Mouse (Mus musculus) CH12.LX (cell line): ENCODE data around the gene Mpo. TPM values are rescaled to one million over a fixed set of nuclear protein-coding genes. Genes with fewer than 3 reads are reported as not detected.
A peak's percentile ranks its signal among the peaks of the same experiment; 100 is the strongest.

Experiments used
- DNase-seq: peaks from one replicate; pipeline ENCODE4 v3.0.0-alpha.2; 2013; ENCODE audit errors: extremely low read depth
- H3K27ac ChIP-seq: 2 replicates; pipeline ENCODE4 v1.5.1; 2012; ENCODE audit warnings: low read depth, mild to moderate bottlenecking, control low read depth, moderate library complexity; ENCODE audit not compliant: insufficient read depth
- H3K27me3 ChIP-seq: replicated peaks from 2 replicates; pipeline ENCODE3; 2012; ENCODE audit warnings: inconsistent platforms
- H3K36me3 ChIP-seq, 2 experiments: replicated peaks in 1 of 2; 2 replicates each; pipeline versions ENCODE3 to v1.6.1; 2012; ENCODE audit warnings: inconsistent platforms in 1 of 2, low read length in 1 of 2, mild to moderate bottlenecking in 1 of 2, mixed read lengths in 1 of 2, moderate library complexity in 1 of 2; ENCODE audit not compliant: control insufficient read depth in 1 of 2, insufficient read depth in 1 of 2
- H3K4me1 ChIP-seq, 2 experiments: 2 replicates each; pipeline ENCODE4 v1.6.1; 2012; ENCODE audit warnings: inconsistent platforms in 1 of 2, moderate library complexity in 1 of 2; ENCODE audit not compliant: insufficient read depth in 2 of 2, control insufficient read depth in 1 of 2
- H3K4me2 ChIP-seq: 2 replicates; pipeline ENCODE4 v1.6.1; 2012; ENCODE audit warnings: low read depth, mild to moderate bottlenecking, control low read depth; ENCODE audit not compliant: poor library complexity, insufficient read depth, severe bottlenecking
- H3K4me3 ChIP-seq, 3 experiments: fragments of 150-350 bp in 1 of 3; sonication (generic) in 1 of 3; replicated peaks in 1 of 3; 2 replicates each; pipeline versions ENCODE3 to v1.5.1; 2011 to 2012; ENCODE audit warnings: low read depth in 2 of 3, low read length in 2 of 3, mild to moderate bottlenecking in 2 of 3, moderate library complexity in 2 of 3, control low read depth in 1 of 3, improper control_type of control experiment in 1 of 3, inconsistent platforms in 1 of 3, mixed read lengths in 1 of 3; ENCODE audit not compliant: poor library complexity in 1 of 3
- H3K79me2 ChIP-seq: replicated peaks from 2 replicates; pipeline ENCODE4 v1.6.1; 2012; ENCODE audit warnings: mild to moderate bottlenecking, moderate library complexity; ENCODE audit not compliant: control insufficient read depth, poor library complexity, insufficient read depth, severe bottlenecking; ENCODE audit errors: extremely low read depth
- H3K9ac ChIP-seq: 2 replicates; pipeline ENCODE4 v1.6.1; 2012; ENCODE audit warnings: low read depth, mild to moderate bottlenecking, control low read depth, moderate library complexity; ENCODE audit not compliant: insufficient read depth
- H3K9me3 ChIP-seq: replicated peaks from 2 replicates; pipeline ENCODE3; 2012; ENCODE audit warnings: low read length, inconsistent platforms, mixed read lengths
- BHLHE40 ChIP-seq: IDR thresholded peaks from 2 replicates; pipeline ENCODE4 v1.6.1; 2011; ENCODE audit warnings: mild to moderate bottlenecking, low read depth, low read length, improper control_type of control experiment
- CHD1 ChIP-seq: IDR thresholded peaks from 2 replicates; pipeline ENCODE4 v1.6.1; 2012; ENCODE audit warnings: low read depth, low read length, improper control_type of control experiment, inconsistent platforms
- CTCF ChIP-seq, 2 experiments: IDR thresholded peaks in 1 of 2; conservative IDR thresholded peaks in 1 of 2; 2 replicates each; pipeline ENCODE4 v1.5.1; 2011 to 2012; ENCODE audit warnings: low read depth in 2 of 2, low read length in 2 of 2, improper control_type of control experiment in 1 of 2, inconsistent platforms in 1 of 2, mild to moderate bottlenecking in 1 of 2, moderate library complexity in 1 of 2
- E2F4 ChIP-seq: IDR thresholded peaks from 2 replicates; pipeline ENCODE4 v1.6.1; 2011; ENCODE audit warnings: low read depth, low read length, improper control_type of control experiment; ENCODE audit not compliant: insufficient replicate concordance
- ETS1 ChIP-seq: conservative IDR thresholded peaks from 2 replicates; pipeline ENCODE4 v1.6.1; 2012; ENCODE audit warnings: low read depth, mild to moderate bottlenecking, inconsistent platforms, low read length, improper control_type of control experiment, moderate library complexity
- GABPA ChIP-seq: IDR thresholded peaks from 2 replicates; pipeline ENCODE4 v1.6.1; 2012; ENCODE audit warnings: low read depth, low read length, improper control_type of control experiment, inconsistent platforms; ENCODE audit not compliant: insufficient replicate concordance
- HCFC1 ChIP-seq: IDR thresholded peaks from 2 replicates; pipeline ENCODE4 v1.6.1; 2012; ENCODE audit warnings: low read depth, mild to moderate bottlenecking, inconsistent platforms, low read length, improper control_type of control experiment
- IRF4 ChIP-seq: IDR thresholded peaks from 2 replicates; pipeline ENCODE4 v1.6.1; 2014; ENCODE audit warnings: low read depth, mild to moderate bottlenecking, inconsistent platforms, low read length, improper control_type of control experiment
- JUN ChIP-seq: IDR thresholded peaks from 2 replicates; pipeline ENCODE4 v1.6.1; 2011; ENCODE audit warnings: low read depth, mild to moderate bottlenecking, low read length, improper control_type of control experiment, moderate library complexity; ENCODE audit not compliant: insufficient read depth
- JUND ChIP-seq: conservative IDR thresholded peaks from 2 replicates; pipeline ENCODE4 v1.6.1; 2011; ENCODE audit warnings: low read depth, low read length, improper control_type of control experiment
- KAT2A ChIP-seq: IDR thresholded peaks from 2 replicates; pipeline ENCODE4 v1.6.1; 2012; ENCODE audit warnings: low read length, improper control_type of control experiment, inconsistent platforms; ENCODE audit not compliant: insufficient replicate concordance
- MAZ ChIP-seq: IDR thresholded peaks from 2 replicates; pipeline ENCODE4 v1.6.1; 2012; ENCODE audit warnings: low read depth, mild to moderate bottlenecking, inconsistent platforms, low read length, improper control_type of control experiment, moderate library complexity
- MXI1 ChIP-seq: IDR thresholded peaks from 2 replicates; pipeline ENCODE4 v1.6.1; 2011; ENCODE audit warnings: mild to moderate bottlenecking, low read depth, low read length, improper control_type of control experiment
- MYC ChIP-seq: IDR thresholded peaks from 2 replicates; pipeline ENCODE4 v1.6.1; 2011; ENCODE audit warnings: low read depth, mild to moderate bottlenecking, improper control_type of control experiment, low read length
- NELFE ChIP-seq: IDR thresholded peaks from 2 replicates; pipeline ENCODE4 v1.6.1; 2011; ENCODE audit warnings: low read depth, low read length, improper control_type of control experiment
- NRF1 ChIP-seq: IDR thresholded peaks from 2 replicates; pipeline ENCODE4 v1.6.1; 2014; ENCODE audit warnings: low read depth, mild to moderate bottlenecking, inconsistent platforms, low read length, improper control_type of control experiment, moderate library complexity
- POLR2A ChIP-seq: IDR thresholded peaks from 2 replicates; pipeline ENCODE4 v1.6.1; 2011; ENCODE audit warnings: low read depth, mild to moderate bottlenecking, improper control_type of control experiment, low read length
- POLR2AphosphoS2 ChIP-seq: IDR thresholded peaks from 2 replicates; pipeline ENCODE4 v1.6.1; 2011; ENCODE audit warnings: low read depth, low read length, improper control_type of control experiment
- RAD21 ChIP-seq: IDR thresholded peaks from 2 replicates; pipeline ENCODE4 v1.6.1; 2011; ENCODE audit warnings: low read depth, mild to moderate bottlenecking, low read length, improper control_type of control experiment, moderate library complexity
- SIN3A ChIP-seq: IDR thresholded peaks from 2 replicates; pipeline ENCODE4 v1.6.1; 2012; ENCODE audit warnings: low read length, improper control_type of control experiment, inconsistent platforms
- TBP ChIP-seq: conservative IDR thresholded peaks from 2 replicates; pipeline ENCODE4 v1.6.1; 2011; ENCODE audit warnings: low read depth, low read length, improper control_type of control experiment
- TCF12 ChIP-seq: IDR thresholded peaks from 2 replicates; pipeline ENCODE4 v1.6.1; 2014; ENCODE audit warnings: low read depth, mild to moderate bottlenecking, inconsistent platforms, low read length, improper control_type of control experiment
- UBTF ChIP-seq: IDR thresholded peaks from 2 replicates; pipeline ENCODE4 v1.6.1; 2012; ENCODE audit warnings: low read depth, mild to moderate bottlenecking, inconsistent platforms, low read length, improper control_type of control experiment, moderate library complexity
- USF1 ChIP-seq: IDR thresholded peaks from 2 replicates; pipeline ENCODE4 v1.6.1; 2014; ENCODE audit warnings: low read depth, mild to moderate bottlenecking, inconsistent platforms, low read length, improper control_type of control experiment
- USF2 ChIP-seq: conservative IDR thresholded peaks from 2 replicates; pipeline ENCODE4 v1.6.1; 2011; ENCODE audit warnings: low read depth, low read length, improper control_type of control experiment
- ZC3H11A ChIP-seq: IDR thresholded peaks from 2 replicates; pipeline ENCODE4 v1.6.1; 2012; ENCODE audit warnings: low read depth, mild to moderate bottlenecking, inconsistent platforms, low read length, improper control_type of control experiment
- ZKSCAN1 ChIP-seq: IDR thresholded peaks from 2 replicates; pipeline ENCODE4 v1.6.1; 2012; ENCODE audit warnings: low read depth, inconsistent platforms, low read length, improper control_type of control experiment, borderline replicate concordance
- ZMIZ1 ChIP-seq: IDR thresholded peaks from 2 replicates; pipeline ENCODE4 v1.6.1; 2012; ENCODE audit warnings: low read depth, mild to moderate bottlenecking, inconsistent platforms, low read length, improper control_type of control experiment
- dilution Hi-C: fragments of 300-500 bp; cut with MboI; formaldehyde crosslinking; loops from 2 replicates; pipeline ENCODE4 v1.14.3; 2020; ENCODE audit warnings: low sequenced_read_pairs; ENCODE audit not compliant: extremely low pct_unique_long_range_greater_than_20kb, extremely low pct_ligation_motif_present
- in situ Hi-C: fragments of 300-500 bp; cut with MboI; formaldehyde crosslinking; loops from 3 replicates; pipeline ENCODE4 v1.14.3; 2019; ENCODE audit warnings: low sequenced_read_pairs, low pct_ligation_motif_present, low pct_unique_long_range_greater_than_20kb, mixed read lengths
- polyA plus RNA-seq: library from polyadenylated mRNA; unstranded; fragments of >175 nt; gene quantifications from 2 replicates; pipeline ENCODE4 v1.2.1, GENCODE M21; 2012; ENCODE audit warnings: low read depth; ENCODE audit not compliant: insufficient read length
- total RNA-seq, 2 experiments: library from RNA; depleted of rRNA; stranded (reverse); fragments of 300-350 nt in 1 of 2; fragments of >200 nt in 1 of 2; gene quantifications; 2 replicates each; pipeline ENCODE4 v1.2.3; 2012 to 2014

The Mpo gene
- total and polyA plus RNA-seq, 3 experiments: not detected

DNA sequence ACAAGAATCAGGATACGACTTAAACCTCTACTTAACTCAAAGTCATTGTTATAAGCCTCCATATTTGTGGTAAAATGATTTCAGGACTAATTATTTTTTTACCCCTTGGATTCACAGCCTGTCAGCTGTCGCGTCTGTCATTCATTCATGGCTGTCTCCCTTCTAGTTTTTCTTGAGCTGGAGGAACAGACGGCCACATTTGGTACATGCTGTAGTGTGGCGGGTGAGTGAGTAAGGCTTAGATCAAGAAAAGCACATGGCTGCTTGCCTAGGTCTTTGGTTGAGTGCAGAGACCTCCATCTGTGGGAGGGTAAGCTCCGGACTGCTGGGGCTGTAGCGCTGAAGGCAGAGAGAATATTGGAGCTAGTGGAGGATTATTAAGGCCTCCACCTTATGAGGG lies 45.7 kb upstream of the Mpo start:
- Histone ChIP-seq H3K9ac (peak overlapping the region; percentile 61), H3K4me1 (peaks cover 33 to 81% of the 10 kb centered on the region in 2 experiments), H3K4me3 (peak overlapping the region in 2 of 3 experiments; percentile 30 to 51), H3K9me3 (no peaks in the 10 kb centered on the region), H3K27me3 (no peaks in the 10 kb centered on the region), H3K79me2 (0 out of 2 replicates have a peak, but pooled peaks cover 12% of the 10 kb centered on the region), H3K4me2 (peak overlapping the region; percentile 49; the same call in 1 of the 2 replicates), H3K36me3 (peaks cover 12 to 14% of the 10 kb centered on the region in 2 experiments), H3K27ac (peak overlapping the region; percentile 96)
- DNase-seq: peak; percentile 48
- in situ Hi-C loops: no loop called here
- TF ChIP-seq IRF4: no peak
- TF ChIP-seq MXI1: no peak
- no peak for TF ChIP-seq USF1
- no peak for TF ChIP-seq POLR2AphosphoS2
- no peak for TF ChIP-seq CHD1
- no peak for TF ChIP-seq POLR2A
- TF ChIP-seq UBTF: no peak
- dilution Hi-C loops: no loop called here

GRCm38 (mm10) chr11:87748132-87749119 lies 45.0 kb upstream of the Mpo start:
- dilution Hi-C loops: no loop called here
- Histone ChIP-seq H3K4me1 (peaks cover 37 to 81% of the 10 kb centered on the region in 2 experiments), H3K4me3 (peak overlapping the region; percentile 30 to 51 (median 39)), H3K27me3 (no peaks in the 10 kb centered on the region), H3K9ac (peak overlapping the region; percentile 84), H3K4me2 (peak overlapping the region; percentile 49), H3K27ac (peak overlapping the region; percentile 96), H3K36me3 (peaks cover 5 to 8% of the 10 kb centered on the region in 2 experiments), H3K79me2 (0 out of 2 replicates have a peak, but pooled peaks cover 13% of the 10 kb centered on the region), H3K9me3 (no peaks in the 10 kb centered on the region)
- peak; percentile 97 for DNase-seq
- in situ Hi-C loops: no loop called here
- TF ChIP-seq HCFC1 (peak; percentile 41), NELFE (peak; percentile 90), E2F4 (peak; percentile 28; the same call in 1 of the 2 replicates), SIN3A (peak; percentile 80), ETS1 (peak; percentile 72), ZMIZ1 (peak; percentile 95), CTCF (conservative IDR thresholded peaks at IDR 0.05 in 1 of 2, IDR thresholded peaks at IDR 0.05 in 1 of 2; ENCODE audit: low read depth in 2 of 2, low read length in 2 of 2) (no peak), JUND (0 out of 2 replicates have a peak, but pooled peaks have one; percentile 10), MYC (peak; percentile 81; the same call in 1 of the 2 replicates), POLR2AphosphoS2 (peak; percentile 95), ZKSCAN1 (no peak), RAD21 (peak; percentile 11), MAZ (0 out of 2 replicates have a peak, but pooled peaks have one; percentile 88), UBTF (peak; percentile 82; the same call in 1 of the 2 replicates), GABPA (no peak), USF2 (peak; percentile 7; the same call in 1 of the 2 replicates), NRF1 (peak; percentile 47; the same call in 1 of the 2 replicates), KAT2A (peak; percentile 74; the same call in 1 of the 2 replicates), ZC3H11A (0 out of 2 replicates have a peak, but pooled peaks have one; percentile 3), TCF12 (peak; percentile 93), JUN (no peak), TBP (peak; percentile 97), CHD1 (peak; percentile 94), BHLHE40 (peak; percentile 64), IRF4 (peak; percentile 80)
